Mouse (Mus musculus) layer of hippocampus, adult 2 months (tissue): Measurements from ENCODE around the gene Mdk. TPM values are rescaled to one million over a fixed set of nuclear protein-coding genes. Genes with fewer than 3 reads are reported as not detected.

Experiments
- DNase-seq, 2 experiments: peaks; one replicate each; pipeline ENCODE4 v3.0.0; 2022; ENCODE audit warnings: low spot score in 2 of 2
- H3K27ac ChIP-seq: fragments of 200-600 bp; 2 replicates; pipeline ENCODE4 v1.8.1; 2022
- H3K4me3 ChIP-seq: fragments of 200-600 bp; 2 replicates; pipeline ENCODE4 v1.8.1; 2022; ENCODE audit warnings: mild to moderate bottlenecking
- CTCF ChIP-seq: fragments of 200-600 bp; conservative IDR thresholded peaks from 2 replicates; pipeline ENCODE4 v1.8.1; 2022; ENCODE audit warnings: antibody characterized with exemption, mild to moderate bottlenecking, moderate library complexity
- total RNA-seq, 2 experiments: library from RNA; stranded (reverse); gene quantifications; 2 replicates each; pipeline ENCODE4 v1.2.3; 2021

The Mdk gene
- total RNA-seq, 2 experiments from 2014 or later = 25.3 to 31.9 TPM

- TF ChIP-seq CTCF = no peak
- no peak for DNase-seq
- peak overlapping the region; percentile 97; the same call in 1 of the 2 replicates for H3K27ac ChIP-seq
- H3K4me3 ChIP-seq = no peak overlapping the region
Observed at GRCm38 (mm10) chr2:91964610-91965204, 32.6 kb upstream of the Mdk start.

DNA sequence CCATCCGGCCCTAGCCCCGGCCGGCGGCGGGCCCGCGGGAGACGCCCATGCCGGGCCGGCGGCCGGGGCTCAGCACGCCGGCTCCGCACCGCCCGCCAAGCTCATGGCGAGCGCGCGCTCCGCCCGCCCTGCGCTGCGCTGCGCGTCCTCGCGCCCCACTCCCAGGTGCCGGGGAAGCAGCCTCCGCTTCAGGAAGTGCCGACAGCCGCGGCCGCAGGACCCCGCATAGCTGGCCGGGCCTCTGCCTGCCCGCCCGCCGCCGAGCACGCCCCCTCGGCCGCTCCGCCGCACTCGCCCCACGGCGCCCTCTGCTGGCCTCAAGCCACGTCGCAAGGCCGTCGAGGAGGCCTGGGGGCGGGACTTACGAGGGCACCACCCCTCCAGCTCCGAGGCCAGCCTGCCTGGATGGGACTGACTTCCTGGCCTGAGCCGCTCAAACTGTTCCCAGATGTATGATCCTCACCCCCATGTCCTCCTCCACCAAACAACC lies 31.4 kb upstream of the Mdk start:
- H3K27ac ChIP-seq = peak overlapping the region; percentile 97
- peak; percentile 93 to 96 for DNase-seq
- peak; percentile 90 for TF ChIP-seq CTCF
- peak overlapping the region; percentile 86 for H3K4me3 ChIP-seq

GRCm38 (mm10) chr2:91962864-91963401 lies 30.8 kb upstream of the Mdk start:
- H3K4me3 ChIP-seq = peak overlapping the region; percentile 86
- no peak for DNase-seq
- no peak for TF ChIP-seq CTCF
- H3K27ac ChIP-seq = peak overlapping the region; percentile 97

DNA sequence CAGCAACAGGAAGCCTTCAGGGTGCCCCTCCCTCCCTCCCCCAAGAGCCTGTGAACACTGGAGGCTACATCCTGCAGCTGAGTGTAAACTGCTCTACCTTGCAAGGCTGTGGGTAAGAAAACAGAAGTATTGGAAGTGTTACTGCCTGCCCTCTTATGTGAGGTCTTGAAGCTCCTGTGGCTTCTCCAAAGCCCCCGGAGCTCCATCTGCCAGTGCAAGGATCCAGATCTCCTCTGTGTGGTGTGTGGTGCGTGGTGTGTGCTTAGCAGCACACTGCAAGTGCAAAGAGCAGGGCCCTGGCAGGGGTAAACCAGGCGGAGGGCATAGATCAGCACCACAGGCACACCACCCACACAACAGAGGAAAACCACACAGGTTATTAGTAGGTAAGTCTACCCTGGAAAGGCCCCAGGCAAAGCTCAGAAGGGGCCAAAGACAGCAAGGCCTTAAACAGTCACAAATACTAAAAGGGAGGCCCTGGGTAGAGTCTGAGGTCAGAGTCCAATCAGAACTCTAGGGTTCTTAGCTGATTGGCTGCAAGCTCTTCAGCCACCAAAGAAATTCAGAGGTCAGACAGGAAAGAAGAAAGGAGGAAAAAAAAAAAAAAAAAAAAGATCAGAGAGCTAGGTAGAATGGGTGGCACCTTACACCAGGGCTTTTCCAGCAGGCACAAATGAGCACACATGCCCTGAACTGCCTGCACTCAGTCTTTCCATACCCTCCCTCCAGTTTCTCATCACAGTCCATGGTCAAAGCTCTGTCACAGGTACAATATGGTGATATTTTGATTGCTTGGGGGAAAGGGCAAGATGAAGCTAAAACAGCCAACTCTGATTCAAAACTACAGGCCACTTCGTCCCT lies 30.0 kb upstream of the Mdk start:
- no peak for TF ChIP-seq CTCF
- DNase-seq = no peak
- peak overlapping the region; percentile 97 for H3K27ac ChIP-seq
- H3K4me3 ChIP-seq = peak overlapping the region; percentile 86

GRCm38 (mm10) chr2:91960459-91960858 lies 28.4 kb upstream of the Mdk start:
- peak overlapping the region; percentile 38; the same call in 1 of the 2 replicates for H3K4me3 ChIP-seq
- TF ChIP-seq CTCF = no peak
- H3K27ac ChIP-seq = peak overlapping the region; percentile 89
- DNase-seq = no peak

GRCm38 (mm10) chr2:91959544-91960410 lies 27.7 kb upstream of the Mdk start:
- no peak for DNase-seq
- peak overlapping the region; percentile 89 for H3K27ac ChIP-seq
- peak overlapping the region; percentile 38 for H3K4me3 ChIP-seq
- no peak for TF ChIP-seq CTCF

- TF ChIP-seq CTCF = peak; percentile 89
- peak overlapping the region; percentile 89 for H3K27ac ChIP-seq
- peak overlapping the region; percentile 38 for H3K4me3 ChIP-seq
- DNase-seq = peak in 1 of 2 experiments; percentile 61
Observed at GRCm38 (mm10) chr2:91958701-91959457, 26.8 kb upstream of the Mdk start.

- no peak for DNase-seq
- no peak for TF ChIP-seq CTCF
- Histone ChIP-seq H3K4me3 (no peak overlapping the region), H3K27ac (peak overlapping the region; percentile 89)
Observed at GRCm38 (mm10) chr2:91958049-91958448, 26.0 kb upstream of the Mdk start.

- peak overlapping the region; percentile 89 for H3K27ac ChIP-seq
- no peak for TF ChIP-seq CTCF
- no peak overlapping the region; the same call in 1 of the 2 replicates for H3K4me3 ChIP-seq
- DNase-seq = peak; percentile 87 to 94
Observed at GRCm38 (mm10) chr2:91957096-91957495, 25.0 kb upstream of the Mdk start.

DNA sequence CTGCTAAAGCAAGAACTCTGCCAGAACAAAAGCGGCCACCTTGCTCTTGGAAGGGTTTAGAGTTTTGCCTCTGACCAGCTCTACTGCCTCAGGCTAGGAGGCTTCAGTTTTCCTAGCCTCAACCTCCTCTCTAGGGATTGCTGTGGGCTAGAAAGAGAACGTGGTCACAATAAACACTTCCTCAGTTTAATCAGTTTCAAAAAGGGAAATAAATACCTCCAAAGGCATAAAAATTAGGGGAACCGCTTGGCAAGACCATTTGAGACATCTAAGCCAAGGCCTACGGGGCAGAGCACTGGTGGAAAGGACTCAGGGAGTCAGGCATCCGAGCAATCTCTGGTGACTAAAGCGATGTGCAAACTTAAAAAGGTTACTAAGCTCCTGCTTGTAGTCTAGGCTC lies 23.8 kb upstream of the Mdk start:
- H3K27ac ChIP-seq = peak overlapping the region; percentile 89
- TF ChIP-seq CTCF = no peak
- DNase-seq = no peak
- no peak overlapping the region for H3K4me3 ChIP-seq

DNA sequence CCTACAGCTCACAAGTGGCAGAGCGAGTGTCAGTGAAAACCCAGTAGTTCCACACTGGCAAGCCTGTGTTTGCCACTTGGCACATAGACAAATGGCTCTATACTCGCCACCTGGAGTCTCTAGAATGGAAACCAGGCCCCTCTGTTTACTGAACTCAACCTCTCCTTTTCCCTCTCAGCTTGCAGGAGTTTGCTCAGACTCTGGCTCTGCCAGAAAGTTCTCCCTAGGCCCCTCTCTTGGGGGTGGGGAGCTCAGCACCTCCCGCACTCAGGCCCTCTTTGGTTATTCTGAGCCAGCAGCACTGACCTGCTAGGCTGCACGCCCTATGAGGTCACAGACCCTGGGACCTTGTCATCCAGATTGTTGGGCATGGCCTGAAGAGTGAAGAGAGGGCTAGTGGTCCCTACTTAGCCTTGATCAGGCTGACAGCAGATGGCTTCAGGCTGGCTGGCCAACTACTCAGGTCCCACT lies 23.1 kb upstream of the Mdk start:
- H3K27ac ChIP-seq = peak overlapping the region; percentile 89
- no peak overlapping the region for H3K4me3 ChIP-seq
- TF ChIP-seq CTCF = no peak
- DNase-seq = no peak

GRCm38 (mm10) chr2:91953825-91954224 lies 21.7 kb upstream of the Mdk start:
- 0 out of 2 replicates have a peak, but pooled peaks have one; percentile 18 for TF ChIP-seq CTCF
- DNase-seq = no peak
- Histone ChIP-seq H3K4me3 (no peak overlapping the region; the same call in 1 of the 2 replicates), H3K27ac (peak overlapping the region; percentile 89)
